Mouse (Mus musculus): ENCODE measurements around the gene Sycn. TPM values are rescaled to one million over a fixed set of nuclear protein-coding genes. Genes with fewer than 3 reads are reported as not detected.

Gene Sycn
- polyA plus RNA-seq, 1 experiment from 2014 or later: not detected

- Histone ChIP-seq H3K36me3 (replicated peaks) (no peaks in the 10 kb centered on the region), H3K4me3 (no peak overlapping the region), H3K27me3 (replicated peaks) (no peaks in the 10 kb centered on the region), H3K4me2 (no peak overlapping the region), H3K9me3 (no peaks in the 10 kb centered on the region), H3K9ac (no peak overlapping the region), H3K27ac (no peak overlapping the region), H3K4me1 (peaks cover 7% of the 10 kb centered on the region; the same call in 1 of the 2 replicates)
- no peak for ATAC-seq (replicated peaks)
- 87% methylated on average over 9 of the region's 9 CpGs for WGBS
Measured at GRCm38 (mm10) chr7:28577826-28578542, 37.3 kb downstream of the Sycn start.

- 81% methylated on average over 5 of the region's 5 CpGs for WGBS
- H3K4me2 ChIP-seq: no peak overlapping the region
- H3K27ac ChIP-seq: no peak overlapping the region
- no peak overlapping the region for H3K4me3 ChIP-seq
- H3K27me3 ChIP-seq (replicated peaks): no peaks in the 10 kb centered on the region
- no peak for ATAC-seq (replicated peaks)
- peaks cover 7% of the 10 kb centered on the region; the same call in 1 of the 2 replicates for H3K4me1 ChIP-seq
- no peaks in the 10 kb centered on the region for H3K36me3 ChIP-seq (replicated peaks)
- no peak overlapping the region for H3K9ac ChIP-seq
- no peaks in the 10 kb centered on the region for H3K9me3 ChIP-seq
Measured at GRCm38 (mm10) chr7:28578543-28579053, 37.9 kb downstream of the Sycn start.

- Histone ChIP-seq H3K4me1 (peaks cover 7% of the 10 kb centered on the region; the same call in 1 of the 2 replicates), H3K36me3 (replicated peaks) (no peaks in the 10 kb centered on the region), H3K9me3 (no peaks in the 10 kb centered on the region), H3K27ac (no peak overlapping the region), H3K27me3 (replicated peaks) (no peaks in the 10 kb centered on the region), H3K4me2 (no peak overlapping the region), H3K4me3 (no peak overlapping the region), H3K9ac (no peak overlapping the region)
- no peak for ATAC-seq (replicated peaks)
- 80% methylated on average over 5 of the region's 5 CpGs for WGBS
Measured at GRCm38 (mm10) chr7:28579826-28580225, 39.1 kb downstream of the Sycn start.

- no peak overlapping the region for H3K4me3 ChIP-seq
Measured at GRCm38 (mm10) chr7:28581721-28582120, 41.0 kb downstream of the Sycn start.

GRCm38 (mm10) chr7:28582841-28583240 is 42.2 kb downstream of the Sycn start:
- H3K4me1 ChIP-seq: peaks cover 13% of the 10 kb centered on the region
- H3K27ac ChIP-seq: no peak overlapping the region

More at GRCm38 (mm10) chr7:28581721-28582120, 41.0 kb downstream of the Sycn start:
- no peaks in the 10 kb centered on the region for H3K36me3 ChIP-seq (replicated peaks)
- H3K9ac ChIP-seq: no peak overlapping the region
- H3K4me1 ChIP-seq: peaks cover 6% of the 10 kb centered on the region
- H3K4me2 ChIP-seq: no peak overlapping the region
- no peak for ATAC-seq (replicated peaks)
- 91% methylated on average over 4 of the region's 4 CpGs for WGBS
- H3K9me3 ChIP-seq: no peaks in the 10 kb centered on the region
- H3K27ac ChIP-seq: no peak overlapping the region
- H3K27me3 ChIP-seq (replicated peaks): no peaks in the 10 kb centered on the region

GRCm38 (mm10) chr7:28583570-28584344 is 43.1 kb downstream of the Sycn start:
- Histone ChIP-seq H3K4me1 (peaks cover 13% of the 10 kb centered on the region), H3K36me3 (replicated peaks) (no peaks in the 10 kb centered on the region), H3K9ac (no peak overlapping the region), H3K4me3 (no peak overlapping the region), H3K9me3 (no peaks in the 10 kb centered on the region), H3K4me2 (no peak overlapping the region), H3K27me3 (replicated peaks) (no peaks in the 10 kb centered on the region), H3K27ac (no peak overlapping the region)
- 86% methylated on average over 8 of the region's 8 CpGs for WGBS
- no peak for ATAC-seq (replicated peaks)

More at GRCm38 (mm10) chr7:28582841-28583240, 42.2 kb downstream of the Sycn start:
- H3K36me3 ChIP-seq (replicated peaks): no peaks in the 10 kb centered on the region
- WGBS: 78% methylated on average over 11 of the region's 11 CpGs
- no peaks in the 10 kb centered on the region for H3K9me3 ChIP-seq
- no peaks in the 10 kb centered on the region for H3K27me3 ChIP-seq (replicated peaks)
- H3K9ac ChIP-seq: no peak overlapping the region
- no peak overlapping the region for H3K4me2 ChIP-seq
- H3K4me3 ChIP-seq: no peak overlapping the region
- no peak for ATAC-seq (replicated peaks)

- H3K4me3 ChIP-seq: no peak overlapping the region
- H3K4me2 ChIP-seq: no peak overlapping the region
- H3K9me3 ChIP-seq: no peaks in the 10 kb centered on the region
- H3K4me1 ChIP-seq: peaks cover 13% of the 10 kb centered on the region
- H3K9ac ChIP-seq: no peak overlapping the region
- no peaks in the 10 kb centered on the region for H3K27me3 ChIP-seq (replicated peaks)
- no peak overlapping the region for H3K27ac ChIP-seq
- no peaks in the 10 kb centered on the region for H3K36me3 ChIP-seq (replicated peaks)
- whole genome bisulfite sequencing: 89% methylated on average over 4 of the region's 4 CpGs
- ATAC-seq (replicated peaks): no peak
Measured at GRCm38 (mm10) chr7:28584468-28584867, 43.8 kb downstream of the Sycn start.

- no peak for ATAC-seq (replicated peaks)
- no peaks in the 10 kb centered on the region for H3K27me3 ChIP-seq (replicated peaks)
- no peak overlapping the region for H3K9ac ChIP-seq
- no peak overlapping the region for H3K4me2 ChIP-seq
- H3K4me3 ChIP-seq: no peak overlapping the region
- H3K27ac ChIP-seq: no peak overlapping the region
- H3K36me3 ChIP-seq (replicated peaks): no peaks in the 10 kb centered on the region
- no peaks in the 10 kb centered on the region for H3K9me3 ChIP-seq
- H3K4me1 ChIP-seq: peaks cover 13% of the 10 kb centered on the region
- WGBS: 78% methylated on average over 6 of the region's 6 CpGs
Measured at GRCm38 (mm10) chr7:28585001-28585400, 44.3 kb downstream of the Sycn start.

- no peak for ATAC-seq (replicated peaks)
- Histone ChIP-seq H3K4me1 (peaks cover 13% of the 10 kb centered on the region), H3K4me2 (no peak overlapping the region), H3K9ac (no peak overlapping the region), H3K9me3 (no peaks in the 10 kb centered on the region), H3K36me3 (replicated peaks) (no peaks in the 10 kb centered on the region), H3K27ac (no peak overlapping the region), H3K4me3 (no peak overlapping the region), H3K27me3 (replicated peaks) (no peaks in the 10 kb centered on the region)
- WGBS: 60% methylated on average over 6 of the region's 6 CpGs
Measured at GRCm38 (mm10) chr7:28586663-28587411, 46.2 kb downstream of the Sycn start.

GRCm38 (mm10) chr7:28587644-28588043 is 47.0 kb downstream of the Sycn start:
- H3K4me1 ChIP-seq: peaks cover 13% of the 10 kb centered on the region
- ATAC-seq (replicated peaks): no peak
- no peaks in the 10 kb centered on the region for H3K9me3 ChIP-seq
- no peaks in the 10 kb centered on the region for H3K36me3 ChIP-seq (replicated peaks)
- H3K27me3 ChIP-seq (replicated peaks): no peaks in the 10 kb centered on the region
- H3K9ac ChIP-seq: no peak overlapping the region
- H3K4me3 ChIP-seq: no peak overlapping the region
- H3K4me2 ChIP-seq: no peak overlapping the region
- no peak overlapping the region for H3K27ac ChIP-seq

Data from midbrain, embryonic 15.5 days (tissue).